Mouse (Mus musculus) cerebellum, postnatal 25 days (tissue): ENCODE data around the gene Ppp1r3f.

Experiments used
- DNase-seq, 2 experiments: peaks; one replicate each; pipeline ENCODE4 v3.0.0; 2021; ENCODE audit warnings: mixed read lengths in 2 of 2

Ppp1r3f gene

DNA sequence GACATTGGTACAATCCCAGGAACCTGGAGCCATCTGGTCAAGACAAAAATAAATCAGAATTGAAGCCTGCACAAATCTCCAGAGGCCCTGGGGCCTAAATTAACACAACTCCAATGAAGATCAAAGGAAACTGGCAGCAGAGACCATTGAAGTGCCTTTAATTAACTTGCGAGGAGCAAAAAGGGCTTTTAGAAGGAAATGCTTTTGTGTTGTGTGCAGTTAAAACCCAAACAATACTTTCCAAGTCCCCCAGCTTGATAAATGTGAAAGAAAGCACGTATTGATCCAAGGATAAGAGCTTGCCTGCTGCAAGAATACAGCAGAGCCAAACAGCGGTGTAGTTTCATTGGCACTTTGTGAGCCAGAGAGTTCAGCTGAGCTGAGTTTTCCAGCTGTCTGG is 49.1 kb downstream of the Ppp1r3f start:
- DNase-seq, result no peak
